Mouse (Mus musculus) 3T3-L1 (cell line): ENCODE data around the gene B230219D22Rik.
"Not testable (repeated sequence)": the region's sequence is repeated elsewhere in the genome, so short reads cannot be mapped to it uniquely, and the experiment has no call there.

Experiments used
- DNase-seq: peaks from one replicate; pipeline ENCODE4 v3.0.0-alpha.2; 2015; ENCODE audit warnings: low read depth, low spot score

The B230219D22Rik gene

GRCm38 (mm10) chr13:55692535-55693242 lies at the start of gene B230219D22Rik:
TSS of gene B230219D22Rik (plus strand) at chr13:55693124.
- peak; percentile 91 for DNase-seq

GRCm38 (mm10) chr13:55644525-55644924 lies 48.4 kb upstream of the B230219D22Rik start:
- DNase-seq = peak; percentile 68

- peak; percentile 26 for DNase-seq
These were observed 42.8 kb upstream of the B230219D22Rik start for GRCm38 (mm10) chr13:55650098-55650497.

GRCm38 (mm10) chr13:55650980-55651379 lies 41.9 kb upstream of the B230219D22Rik start:
- DNase-seq = no peak

- peak; percentile 46 for DNase-seq
These were observed 24.4 kb upstream of the B230219D22Rik start for GRCm38 (mm10) chr13:55668550-55668949.

- no peak for DNase-seq
These were observed 20.2 kb upstream of the B230219D22Rik start for GRCm38 (mm10) chr13:55672711-55673110.

GRCm38 (mm10) chr13:55677364-55677763 lies 15.6 kb upstream of the B230219D22Rik start:
- DNase-seq = no peak

GRCm38 (mm10) chr13:55682201-55682600 lies 10.7 kb upstream of the B230219D22Rik start:
- no peak for DNase-seq

- peak; percentile 26 for DNase-seq
These were observed 9.3 kb upstream of the B230219D22Rik start for GRCm38 (mm10) chr13:55683581-55683980.

- no peak for DNase-seq
These were observed 6.8 kb upstream of the B230219D22Rik start for GRCm38 (mm10) chr13:55686107-55686633.

GRCm38 (mm10) chr13:55687927-55688602 lies 4.9 kb upstream of the B230219D22Rik start:
- DNase-seq = no peak

- peak; percentile 31 for DNase-seq
These were observed 358 bp downstream of the B230219D22Rik start for GRCm38 (mm10) chr13:55693243-55693721.

- peak; percentile 64 for DNase-seq
These were observed 1.2 kb downstream of the B230219D22Rik start for GRCm38 (mm10) chr13:55694110-55694509.

GRCm38 (mm10) chr13:55695989-55696388 lies 3.1 kb downstream of the B230219D22Rik start:
- DNase-seq = not testable (repeated sequence)

- DNase-seq = peak; percentile 33
These were observed 11.4 kb downstream of the B230219D22Rik start for GRCm38 (mm10) chr13:55704301-55704700.

GRCm38 (mm10) chr13:55712846-55713245 lies 19.9 kb downstream of the B230219D22Rik start:
- DNase-seq = peak; percentile 13

- DNase-seq = peak; percentile 75
These were observed 21.7 kb downstream of the B230219D22Rik start, which contains the start of gene Txndc15 for GRCm38 (mm10) chr13:55714501-55715166. TSS of gene Txndc15 (plus strand) at chr13:55714650.

- no peak for DNase-seq
These were observed 22.2 kb downstream of the B230219D22Rik start for GRCm38 (mm10) chr13:55715167-55715512.

GRCm38 (mm10) chr13:55715908-55716510 lies 23.1 kb downstream of the B230219D22Rik start:
- DNase-seq = no peak

- no peak for DNase-seq
These were observed 28.6 kb downstream of the B230219D22Rik start for GRCm38 (mm10) chr13:55721516-55721915.

GRCm38 (mm10) chr13:55721995-55722394 lies 29.1 kb downstream of the B230219D22Rik start:
- no peak for DNase-seq
